Mouse (Mus musculus) spleen, postnatal 4 days (tissue): ENCODE results near the gene Mgea5.

Experiments used
- DNase-seq, 2 experiments: peaks; one replicate each; pipeline ENCODE4 v3.0.0; 2022; ENCODE audit warnings: low spot score in 2 of 2

Mgea5 gene

GRCm38 (mm10) chr19:45796061-45796556 lies 12.5 kb upstream of the Mgea5 start:
- no peak for DNase-seq

GRCm38 (mm10) chr19:45795406-45795944 lies 11.8 kb upstream of the Mgea5 start:
- DNase-seq, result no peak

- no peak for DNase-seq
These were observed 11.1 kb upstream of the Mgea5 start for GRCm38 (mm10) chr19:45794718-45795117.

- DNase-seq, result no peak
These were observed 8.8 kb upstream of the Mgea5 start for GRCm38 (mm10) chr19:45792404-45792803.

DNA sequence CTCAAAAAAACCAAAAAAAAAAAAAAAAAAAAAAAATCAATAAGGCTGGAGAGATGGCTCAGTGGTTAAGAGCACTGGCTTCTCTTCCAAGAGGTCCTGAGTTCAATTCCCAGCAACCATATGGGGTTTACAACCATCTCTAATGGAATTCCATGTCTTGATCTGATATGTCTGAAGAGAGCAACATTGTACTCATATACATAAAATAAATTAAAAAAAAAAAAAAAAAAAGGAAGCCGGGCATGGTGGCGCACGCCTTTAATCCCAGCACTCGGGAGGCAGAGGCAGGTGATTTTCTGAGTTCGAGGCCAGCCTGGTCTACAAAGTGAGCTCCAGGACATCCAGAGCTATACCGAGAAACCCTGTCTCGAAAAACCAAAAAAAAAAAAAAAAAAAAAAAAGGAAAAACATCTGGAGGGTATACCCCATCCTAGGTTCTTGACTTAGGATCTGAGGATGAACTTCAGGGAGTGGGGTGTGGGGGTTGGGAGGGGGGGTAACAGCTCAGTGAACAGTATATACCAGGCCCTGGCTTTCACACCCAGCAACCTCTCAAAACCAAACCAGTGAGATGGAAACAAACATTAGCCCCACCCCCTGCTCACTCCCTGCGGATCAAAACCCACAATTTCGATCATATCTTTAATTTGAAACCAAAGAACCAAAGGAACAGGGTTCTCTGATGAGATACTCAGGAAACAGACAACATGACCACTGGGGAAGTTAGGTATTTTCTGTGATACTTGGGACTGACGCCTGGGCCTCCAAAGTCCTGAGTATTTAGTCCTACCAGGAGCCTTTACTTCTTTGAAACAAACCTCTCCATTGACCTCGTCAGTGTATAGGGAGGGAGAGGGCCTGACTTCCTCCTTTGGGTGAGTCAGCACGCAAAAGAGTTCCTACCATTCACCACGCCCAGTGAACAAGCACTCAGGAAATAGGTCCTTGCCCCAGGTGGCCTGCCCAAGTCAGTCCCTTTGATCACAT lies 6.5 kb upstream of the Mgea5 start:
- DNase-seq, result peak in 1 of 2 experiments; percentile 54

DNA sequence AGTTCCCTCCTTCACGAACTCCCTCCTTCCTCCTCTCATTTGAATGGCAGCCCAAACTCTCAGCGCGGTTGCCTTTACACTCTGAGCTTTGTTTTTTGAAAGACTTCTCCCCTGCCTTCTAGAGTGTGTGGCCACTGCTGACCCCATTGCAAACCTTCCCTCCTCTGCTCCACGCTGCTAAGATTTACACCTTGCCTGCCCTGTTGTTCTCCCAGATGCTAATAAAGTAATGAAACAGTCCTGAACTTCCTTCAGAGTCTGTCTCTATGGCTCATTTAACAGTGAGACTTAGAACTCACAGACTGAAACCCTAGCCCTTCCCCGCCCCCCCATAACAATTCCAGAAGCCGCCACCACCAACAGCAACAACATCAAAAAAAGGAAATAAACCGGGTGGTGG lies 5.7 kb upstream of the Mgea5 start:
- no peak for DNase-seq

- DNase-seq, result no peak
These were observed 4.7 kb upstream of the Mgea5 start for GRCm38 (mm10) chr19:45788337-45788736.

DNA sequence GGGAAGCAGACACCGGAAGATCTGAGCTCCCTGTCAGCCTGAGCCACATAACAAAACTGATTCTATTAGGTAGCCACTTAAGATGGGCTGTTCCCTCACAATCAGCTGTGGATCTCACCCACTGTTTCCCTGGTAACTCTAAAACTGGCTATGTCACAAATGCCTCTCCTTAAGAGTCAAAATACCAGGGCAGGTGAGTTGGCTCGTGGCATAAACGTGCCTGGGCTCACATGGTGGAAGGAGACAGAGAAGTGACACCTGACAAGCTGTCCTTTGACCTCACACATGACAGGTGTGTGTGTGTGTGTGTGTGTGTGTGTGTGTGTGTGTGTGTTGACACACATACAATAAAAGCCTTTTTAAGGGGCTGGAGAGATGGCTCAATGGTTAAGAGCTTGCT lies 3.8 kb upstream of the Mgea5 start:
- no peak for DNase-seq

GRCm38 (mm10) chr19:45785470-45785869 lies 1.8 kb upstream of the Mgea5 start:
- no peak for DNase-seq

- DNase-seq, result no peak
These were observed 418 bp upstream of the Mgea5 start for GRCm38 (mm10) chr19:45783933-45784576.

DNA sequence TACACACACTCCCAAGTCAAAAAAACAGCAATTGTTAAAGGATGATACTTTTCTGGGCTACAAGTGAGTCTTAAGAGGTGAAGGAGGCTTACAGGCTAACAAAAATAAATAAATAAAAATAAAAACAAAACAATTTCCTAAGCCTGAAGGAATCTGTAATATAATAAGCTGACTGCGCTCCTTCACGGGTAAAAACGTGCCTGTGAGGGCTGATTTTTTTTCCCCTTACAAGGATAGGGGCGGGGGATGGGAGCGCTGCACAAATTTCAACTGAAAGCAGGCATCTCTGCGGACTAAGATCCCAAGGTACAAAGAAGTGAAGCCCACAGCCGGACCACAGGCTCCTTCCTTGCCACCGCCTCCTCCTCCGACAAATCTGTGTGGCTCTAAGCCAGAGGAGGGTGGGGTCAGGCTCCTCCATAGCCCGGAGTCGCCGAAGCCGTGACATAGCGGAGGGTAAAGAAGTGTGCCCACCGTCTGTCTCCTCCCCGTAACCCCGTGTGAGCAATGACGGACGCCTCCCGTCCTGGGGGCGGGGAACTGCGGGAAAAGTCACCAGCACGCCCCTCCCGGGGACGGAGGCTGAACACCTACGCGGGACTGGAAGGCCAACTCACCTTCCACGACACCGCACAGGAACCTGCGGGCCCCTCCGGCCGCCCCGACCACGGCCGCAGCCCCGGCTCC lies 1.2 kb downstream of the Mgea5 start:
- peak; percentile 78 to 86 for DNase-seq

- no peak for DNase-seq
These were observed 2.0 kb downstream of the Mgea5 start for GRCm38 (mm10) chr19:45781676-45782075.

DNA sequence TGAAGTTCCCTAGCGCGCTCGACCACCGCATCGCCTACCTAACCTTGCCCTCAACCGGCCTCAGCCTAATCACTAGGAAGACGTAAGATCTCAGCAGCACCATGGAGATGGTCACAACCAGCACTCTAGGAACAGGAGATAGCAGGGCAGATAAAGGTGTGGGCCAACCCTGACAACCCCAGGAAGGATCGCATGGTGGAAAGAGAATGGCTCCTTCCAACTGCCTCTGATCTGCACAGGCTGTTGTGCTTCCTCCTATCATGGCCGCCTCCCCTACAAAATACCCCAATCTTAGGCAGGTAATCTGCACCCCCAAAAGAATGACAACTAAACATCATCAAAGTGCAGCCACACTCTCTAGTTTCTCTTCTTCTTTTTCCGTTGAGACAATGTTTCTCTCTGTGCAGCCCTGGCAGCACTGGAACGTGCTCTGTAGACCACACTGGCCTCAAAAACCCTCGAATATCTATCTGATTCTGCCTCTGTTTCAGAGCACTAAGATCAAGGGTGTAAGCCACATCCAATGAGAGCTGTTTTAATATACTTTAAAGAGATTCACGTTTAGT lies 3.2 kb downstream of the Mgea5 start:
- DNase-seq, result no peak

DNA sequence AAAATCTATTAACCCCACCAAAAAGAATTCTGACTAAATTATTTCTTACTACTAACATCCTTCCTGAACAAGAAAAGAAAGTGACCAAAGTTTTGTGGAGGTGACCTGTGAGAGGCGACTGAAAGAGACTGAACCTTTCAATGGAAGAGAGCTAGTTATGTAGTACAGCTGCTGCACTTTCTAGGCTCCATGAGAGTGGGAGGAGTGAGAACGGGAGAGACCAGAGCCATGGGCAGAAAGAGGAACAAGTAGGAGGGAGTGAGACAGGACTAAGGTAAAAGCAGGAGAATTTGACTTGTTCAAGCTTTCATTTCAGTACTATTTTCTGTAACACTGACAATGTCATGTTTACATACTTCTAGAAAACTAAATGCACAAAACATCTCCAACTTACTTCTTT lies 8.2 kb downstream of the Mgea5 start:
- no peak for DNase-seq

GRCm38 (mm10) chr19:45771501-45771900 lies 12.1 kb downstream of the Mgea5 start:
- no peak for DNase-seq

- DNase-seq, result no peak
These were observed 22.8 kb downstream of the Mgea5 start for GRCm38 (mm10) chr19:45760810-45761209.

- DNase-seq, result no peak
These were observed 25.0 kb downstream of the Mgea5 start for GRCm38 (mm10) chr19:45758671-45759070.

- no peak for DNase-seq
These were observed 30.1 kb downstream of the Mgea5 start for GRCm38 (mm10) chr19:45753551-45753950.

- DNase-seq, result no peak
These were observed 31.8 kb downstream of the Mgea5 start for GRCm38 (mm10) chr19:45751881-45752280.

DNA sequence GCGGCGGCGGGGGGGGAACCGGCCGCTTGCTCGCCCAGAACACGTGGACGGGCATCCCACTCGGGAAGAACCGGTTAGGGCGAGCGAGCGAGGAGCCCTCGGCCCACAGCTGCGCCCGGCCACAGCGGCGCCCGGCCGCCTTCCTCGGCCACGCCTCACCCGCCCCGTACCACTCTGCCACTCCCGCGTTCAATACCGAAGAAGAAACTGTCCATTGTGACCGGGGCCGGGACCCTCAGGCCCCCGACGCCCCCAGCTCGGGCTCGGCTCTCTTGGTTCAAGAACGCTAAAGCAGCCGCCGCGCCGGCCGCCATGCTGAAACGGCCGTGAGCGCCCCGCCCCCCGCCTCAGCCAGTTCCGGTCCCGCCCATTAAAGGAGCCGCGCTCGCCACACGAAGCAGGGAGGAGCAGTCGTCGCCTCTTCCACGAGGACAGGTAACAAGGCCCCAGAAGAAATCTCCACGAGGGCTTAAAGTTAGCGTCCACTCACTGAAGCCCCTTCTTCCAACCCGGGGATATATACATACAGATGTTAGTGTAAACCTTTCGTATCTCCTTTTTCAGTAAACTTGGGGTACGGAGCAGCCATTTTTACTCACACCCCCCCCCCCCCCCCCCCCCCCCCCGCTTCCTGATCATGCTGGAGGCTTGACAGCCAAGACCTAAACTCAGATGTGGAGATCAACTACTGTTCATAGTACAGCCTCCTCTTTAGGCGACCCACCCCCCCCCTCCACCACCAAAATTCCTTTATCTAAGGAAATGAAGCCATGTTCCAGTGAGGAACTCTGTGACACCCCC lies 34.2 kb downstream of the Mgea5 start, which contains the start of gene Npm3:
Gene Npm3 (minus strand): TSS at position 349 of the 801 bp plus-strand sequence.
- peak; percentile 86 to 95 for DNase-seq
